Mouse (Mus musculus) left cerebral cortex, adult 11 months (tissue): ENCODE measurements around the gene Megf8.

ENCODE experiments used
- DNase-seq: peaks from one replicate; pipeline ENCODE4 v3.0.0; 2022; ENCODE audit warnings: low spot score

Gene Megf8

DNA sequence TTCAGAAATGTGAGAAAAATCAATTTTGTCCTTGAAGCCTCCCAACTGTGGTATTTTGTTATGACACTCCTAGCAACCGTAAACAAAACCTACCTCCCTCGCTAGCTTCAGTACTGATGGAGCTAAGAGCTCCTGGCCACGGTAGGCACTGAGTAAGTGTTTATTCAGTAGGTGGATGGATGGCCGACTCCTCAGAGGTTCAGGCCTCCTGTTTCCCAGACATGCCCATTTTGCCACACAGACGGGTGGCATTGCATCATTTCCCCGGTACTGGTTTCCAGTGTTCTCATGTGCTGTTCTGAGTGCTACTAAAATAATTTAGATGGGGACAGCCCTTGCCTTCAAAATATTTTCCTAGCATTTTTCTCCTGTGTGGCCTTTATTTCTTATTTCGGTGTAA, 89.5 kb downstream of the Megf8 start:
- no peak for DNase-seq

DNA sequence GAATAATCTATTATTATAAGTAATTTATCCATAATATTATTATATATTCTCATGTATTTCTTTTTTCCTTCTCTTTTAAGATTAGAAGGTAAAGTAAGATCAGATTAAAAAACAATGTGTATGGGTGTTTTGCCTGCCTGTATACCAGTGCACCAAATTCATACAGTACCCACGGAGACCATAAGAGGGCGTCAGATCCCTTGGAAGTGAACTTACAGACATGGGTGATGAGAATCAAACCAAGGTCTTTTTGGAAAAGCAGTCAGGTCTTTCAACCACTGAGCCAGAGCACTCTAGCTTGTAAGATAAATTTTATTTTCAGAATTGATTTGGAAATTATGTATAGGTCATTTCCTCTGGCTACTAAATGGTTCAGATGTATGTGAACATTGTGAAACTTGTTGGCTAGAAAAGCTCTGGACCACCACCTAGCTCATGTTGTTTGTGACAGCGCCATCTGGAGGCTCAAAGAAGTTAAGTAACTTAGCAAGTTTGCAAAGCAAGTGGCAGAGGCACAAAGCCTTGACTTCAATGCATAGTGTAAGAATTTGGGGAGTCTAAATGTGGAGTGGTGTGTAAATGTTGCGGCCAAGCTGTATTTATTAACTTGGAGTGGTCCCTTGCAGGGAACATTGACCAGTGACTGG, 92.3 kb downstream of the Megf8 start:
- DNase-seq = no peak

DNA sequence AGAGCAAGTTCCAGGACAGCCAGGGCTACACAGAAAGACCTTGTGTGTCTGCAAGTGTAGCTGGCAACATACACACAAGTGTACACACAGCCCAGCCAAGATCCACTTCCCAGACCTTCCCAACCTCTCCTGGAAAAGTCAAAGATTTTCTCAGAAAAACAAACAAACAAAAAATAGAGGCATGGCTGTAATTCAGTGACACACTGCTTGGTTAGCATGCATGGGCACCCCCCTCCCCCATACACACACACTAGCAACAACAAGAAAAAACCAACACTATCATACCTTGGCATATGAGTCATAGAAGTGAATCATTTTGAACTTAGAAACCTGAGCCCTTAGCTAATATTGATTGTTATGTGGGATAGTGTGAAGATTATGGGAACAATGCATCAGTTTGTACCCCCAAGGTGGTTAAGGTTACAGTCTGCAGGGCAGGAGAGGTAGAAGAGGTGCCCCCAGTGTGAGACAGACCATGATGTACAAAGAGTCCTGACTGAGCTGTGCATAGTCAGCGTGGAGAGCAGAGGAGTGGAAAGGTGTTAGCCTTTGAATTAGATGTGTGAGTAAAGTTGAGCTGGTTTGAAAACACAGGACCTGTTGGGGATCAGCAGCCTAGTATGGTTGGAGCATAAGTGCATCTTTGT, 94.1 kb downstream of the Megf8 start:
- DNase-seq = no peak

DNA sequence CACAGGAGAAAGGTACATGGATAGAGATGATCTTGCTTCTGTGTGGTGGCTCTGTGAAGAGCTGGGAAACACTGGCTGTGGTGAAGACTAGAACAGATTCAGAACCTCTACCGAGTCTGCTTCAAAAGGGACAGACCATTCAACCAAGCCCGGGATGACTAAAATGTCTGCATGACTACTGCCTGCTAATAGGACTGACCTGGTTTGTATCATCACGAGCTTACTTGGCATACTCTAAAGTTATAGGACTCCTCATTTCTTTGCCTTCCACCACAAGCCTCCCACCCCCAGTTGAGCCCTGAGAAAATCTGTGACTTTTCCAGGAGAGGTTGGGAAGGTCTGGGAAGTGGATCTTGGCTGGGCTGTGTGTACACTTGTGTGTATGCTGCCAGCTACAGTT, 94.9 kb downstream of the Megf8 start:
- DNase-seq = no peak

DNA sequence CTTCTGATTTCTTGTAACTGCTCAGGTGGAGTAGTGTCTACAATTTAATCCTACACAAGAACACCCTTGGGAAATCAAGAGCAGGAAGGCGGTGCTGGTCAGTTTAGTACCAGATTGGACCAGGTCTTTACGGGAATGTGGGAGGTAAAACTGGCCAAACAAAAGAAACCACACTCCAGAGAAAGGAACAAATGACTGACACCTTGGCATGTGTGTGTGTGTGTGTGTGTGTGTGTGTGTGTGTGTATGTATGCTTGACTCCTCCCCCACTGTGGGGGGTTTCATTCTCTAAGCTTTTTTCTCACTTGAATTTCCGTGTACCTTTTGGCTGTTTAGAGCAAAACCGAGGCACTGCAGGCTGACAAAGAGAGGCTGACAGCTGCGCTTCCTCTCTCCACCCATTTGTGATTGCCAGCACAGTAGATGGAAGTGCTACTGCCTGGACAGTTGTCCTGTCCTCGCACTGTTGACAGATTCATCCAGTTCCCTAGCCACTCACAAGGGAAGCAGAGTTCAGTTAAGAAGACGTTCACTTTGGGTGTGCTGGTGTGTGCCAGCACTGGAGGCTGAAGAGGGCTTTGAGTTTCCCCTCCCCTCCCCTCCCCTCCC, 96.0 kb downstream of the Megf8 start, which contains the start of gene Cxcl17:
Gene Cxcl17 (minus strand): TSS at position 54 of the 609 bp plus-strand sequence.
- no peak for DNase-seq
